Mouse (Mus musculus) ovary, postnatal 10 days (tissue): ENCODE measurements around the gene Hist2h2be.
A peak's percentile ranks its signal among the peaks of the same experiment; 100 is the strongest.
"Not testable (repeated sequence)": the region's sequence is repeated elsewhere in the genome, so short reads cannot be mapped to it uniquely, and the experiment has no call there.

ENCODE experiments used
- DNase-seq: peaks from one replicate; pipeline ENCODE4 v3.0.0; 2022; ENCODE audit warnings: low spot score

The Hist2h2be gene

GRCm38 (mm10) chr3:96198601-96199251, 22.2 kb upstream of the Hist2h2be start:
- DNase-seq = not testable (repeated sequence)

DNA sequence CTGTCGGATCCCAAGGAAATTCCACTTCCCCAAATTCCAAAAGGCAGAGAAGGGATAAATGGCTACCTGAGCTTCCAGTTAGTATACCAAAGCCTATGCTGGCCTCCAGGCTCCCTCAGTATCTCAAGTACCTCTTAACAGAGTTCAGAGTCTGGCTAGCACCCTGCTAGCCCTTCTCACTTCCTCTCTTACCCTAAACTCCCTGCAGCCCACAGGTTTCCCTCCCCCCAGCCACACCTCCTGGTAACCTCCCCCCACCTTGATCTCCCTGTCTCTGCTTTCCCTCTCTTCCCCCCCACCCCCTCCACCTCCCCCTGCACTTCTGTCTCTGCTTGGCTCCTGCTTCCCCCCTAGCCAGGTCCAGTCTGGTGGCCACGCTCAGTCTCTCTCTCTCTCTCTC, 21.2 kb upstream of the Hist2h2be start:
- no peak for DNase-seq

- no peak for DNase-seq
These were observed 13.1 kb upstream of the Hist2h2be start for GRCm38 (mm10) chr3:96207819-96208218.

GRCm38 (mm10) chr3:96209242-96209641, 11.7 kb upstream of the Hist2h2be start:
- no peak for DNase-seq

- no peak for DNase-seq
These were observed 1.7 kb upstream of the Hist2h2be start for GRCm38 (mm10) chr3:96219191-96219641.

DNA sequence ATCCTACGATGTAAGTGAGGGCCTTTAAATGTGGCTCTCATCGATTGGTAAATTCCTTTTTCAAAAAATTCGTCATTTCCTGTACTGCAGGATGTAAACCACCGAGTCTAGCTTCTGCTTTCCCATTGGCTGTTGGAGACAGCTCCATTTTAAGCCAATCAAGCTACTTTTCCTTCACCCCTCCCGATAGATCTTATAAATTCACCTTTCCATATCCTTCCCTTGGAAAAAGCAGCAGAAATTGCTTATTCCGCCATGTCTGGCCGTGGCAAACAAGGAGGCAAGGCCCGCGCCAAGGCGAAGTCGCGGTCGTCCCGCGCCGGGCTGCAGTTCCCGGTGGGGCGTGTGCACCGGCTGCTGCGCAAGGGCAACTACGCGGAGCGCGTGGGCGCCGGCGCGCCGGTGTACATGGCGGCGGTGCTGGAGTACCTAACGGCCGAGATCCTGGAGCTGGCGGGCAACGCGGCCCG, 1.2 kb upstream of the Hist2h2be start, which contains the start of the genes Bola1 and Hist2h2ab:
TSS of gene Bola1 (minus strand) at position 49 of the 470 bp plus-strand sequence.
TSS of gene Hist2h2ab (plus strand) at position 205 of the 470 bp plus-strand sequence.
- peak; percentile 65 for DNase-seq

GRCm38 (mm10) chr3:96220131-96220764, 671 bp upstream of the Hist2h2be start:
- DNase-seq = not testable (repeated sequence)

- no peak for DNase-seq
These were observed 720 bp downstream of the Hist2h2be start for GRCm38 (mm10) chr3:96221640-96222038.

DNA sequence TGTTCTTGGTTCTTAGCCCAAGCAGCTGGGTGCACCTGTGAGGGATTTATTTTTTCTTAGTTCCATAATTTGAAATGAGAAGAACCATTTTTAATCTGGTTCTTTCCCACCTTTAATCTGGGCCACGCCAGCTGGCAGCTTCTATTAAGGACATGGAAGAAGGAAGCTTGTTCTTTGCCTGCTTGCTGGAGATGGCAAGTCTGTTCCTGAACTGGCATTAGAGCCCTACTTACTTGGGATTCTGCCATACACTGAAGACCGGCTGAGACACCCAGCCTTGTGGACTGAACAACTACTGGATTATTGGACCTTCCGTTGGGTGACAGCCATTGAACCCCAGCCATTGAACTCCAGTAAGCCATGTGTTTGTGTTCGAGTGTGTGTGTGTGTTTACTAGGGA, 1.9 kb downstream of the Hist2h2be start:
- DNase-seq = no peak

DNA sequence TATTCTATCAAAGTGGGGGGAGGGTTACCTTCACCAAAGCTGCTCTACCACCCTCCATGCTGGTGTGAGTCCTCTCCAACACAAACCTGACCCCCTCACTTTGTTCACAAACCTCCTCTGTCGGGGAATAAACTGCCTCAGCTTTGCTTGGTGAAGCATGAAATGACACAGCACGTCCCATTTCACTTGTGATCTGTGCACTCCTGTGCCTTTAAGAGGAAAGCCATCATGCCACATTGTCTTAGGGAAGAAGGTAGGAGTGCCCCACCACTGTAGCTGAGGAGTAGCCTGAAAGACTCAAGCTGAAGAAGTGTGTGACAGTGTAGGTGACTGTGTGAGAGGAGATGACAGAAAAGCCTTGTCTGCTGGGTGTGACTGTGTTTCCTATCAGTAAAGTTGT, 4.5 kb downstream of the Hist2h2be start:
- DNase-seq = no peak

DNA sequence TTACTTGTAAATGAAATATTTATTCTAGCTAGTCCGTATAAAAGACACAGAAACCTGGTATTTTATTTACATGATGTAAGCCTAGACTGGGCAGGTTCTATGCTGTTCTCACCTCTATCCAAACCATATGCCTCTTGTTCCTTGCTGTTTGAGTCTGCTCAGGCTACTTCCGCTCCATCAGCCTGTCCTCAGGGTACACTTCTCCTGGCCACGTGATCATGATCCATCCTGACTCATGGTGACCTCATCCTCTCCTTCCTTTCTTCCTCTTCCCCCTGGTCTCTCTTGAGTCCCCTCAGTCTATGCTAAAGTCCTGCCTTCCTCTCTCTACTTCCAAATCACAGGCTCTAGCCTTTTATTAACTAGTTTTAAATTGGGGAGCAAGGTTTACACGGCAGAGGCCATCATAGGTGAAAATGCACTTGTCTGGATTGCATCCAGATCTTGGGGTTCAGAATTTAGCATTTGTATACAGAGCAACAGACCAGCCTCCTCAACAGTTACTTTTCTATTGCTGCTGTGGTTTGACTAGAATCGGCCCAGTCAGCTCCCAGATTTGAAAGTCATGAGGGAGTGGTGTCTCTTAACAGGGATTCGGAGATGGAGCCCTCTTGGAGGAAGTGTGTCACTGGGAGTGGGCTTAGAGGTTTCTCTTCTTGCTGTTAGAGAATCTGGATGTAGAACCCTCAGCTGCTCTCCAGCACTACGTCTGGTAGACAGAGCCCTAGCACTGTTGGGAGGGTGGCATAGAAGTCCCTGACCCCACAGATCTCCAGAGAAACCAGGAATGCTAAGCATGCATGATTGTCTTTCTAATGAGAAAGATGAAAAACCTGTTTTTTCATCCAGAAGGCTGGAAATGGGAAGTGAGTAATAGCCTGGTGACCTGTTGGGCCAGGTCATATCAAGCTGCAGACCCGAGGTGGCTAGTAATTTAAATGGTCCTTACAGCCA, 6.1 kb downstream of the Hist2h2be start:
- no peak for DNase-seq

GRCm38 (mm10) chr3:96228828-96229227, 7.9 kb downstream of the Hist2h2be start:
- no peak for DNase-seq

DNA sequence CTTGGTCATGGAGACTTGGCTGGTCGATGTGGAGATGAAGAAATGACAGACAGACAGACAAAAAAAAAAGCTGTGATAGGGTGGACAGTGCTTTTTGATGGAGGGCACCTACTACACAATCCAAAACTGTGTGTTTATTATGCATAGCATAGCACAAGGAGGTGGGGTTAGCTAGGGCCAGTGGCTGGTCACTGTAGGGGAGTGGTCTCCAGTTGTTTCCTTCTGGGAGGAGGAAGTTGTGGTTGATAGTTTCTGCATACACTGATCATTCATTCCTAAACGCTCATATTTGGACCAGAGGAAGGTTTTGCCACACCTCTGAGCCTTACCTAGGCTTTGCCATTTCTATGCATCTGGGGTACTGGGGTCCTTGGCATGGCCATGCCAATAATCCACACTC, 9.5 kb downstream of the Hist2h2be start:
- no peak for DNase-seq

- DNase-seq = no peak
These were observed 10.2 kb downstream of the Hist2h2be start for GRCm38 (mm10) chr3:96230910-96231757.

GRCm38 (mm10) chr3:96231758-96232120, 10.8 kb downstream of the Hist2h2be start:
- DNase-seq = no peak

GRCm38 (mm10) chr3:96234914-96235313, 14.0 kb downstream of the Hist2h2be start:
- no peak for DNase-seq

- no peak for DNase-seq
These were observed 14.9 kb downstream of the Hist2h2be start for GRCm38 (mm10) chr3:96235836-96236235.

GRCm38 (mm10) chr3:96236834-96237334, 16.0 kb downstream of the Hist2h2be start:
- DNase-seq = no peak

GRCm38 (mm10) chr3:96237335-96237903, 16.5 kb downstream of the Hist2h2be start:
- no peak for DNase-seq

DNA sequence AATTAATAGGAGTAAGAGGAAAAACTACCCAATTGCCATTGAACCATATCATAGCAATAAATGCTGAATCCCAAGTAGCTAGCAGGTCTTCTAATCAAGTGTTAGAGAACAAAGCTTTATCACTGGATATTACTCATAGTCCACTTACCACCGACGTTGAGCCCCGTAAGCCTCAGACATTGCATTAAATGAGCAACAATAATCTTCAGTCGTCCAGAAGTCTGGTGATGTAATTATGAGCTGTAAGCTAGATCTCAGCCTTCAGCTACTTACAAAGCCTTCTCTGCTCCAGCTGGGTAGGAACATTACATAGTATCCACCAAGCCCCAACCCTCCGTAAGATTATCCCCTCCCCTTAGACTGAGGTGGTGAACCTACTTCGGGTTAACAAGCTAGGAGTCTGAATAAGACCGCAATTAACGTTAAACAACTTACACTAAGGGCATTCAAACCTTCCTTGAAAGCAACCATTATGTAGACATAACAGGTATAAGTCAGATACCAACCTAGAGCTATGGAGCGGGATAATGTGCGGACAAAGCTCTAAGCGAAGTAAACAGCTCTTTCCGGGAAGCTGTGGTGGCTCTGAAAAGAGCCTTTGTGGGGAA, 17.1 kb downstream of the Hist2h2be start:
- no peak for DNase-seq
